Mouse (Mus musculus): ENCODE results near the gene Olfr624. TPM values are rescaled to one million over a fixed set of nuclear protein-coding genes. Genes with fewer than 3 reads are reported as not detected.
"Not testable (repeated sequence)": the region's sequence is repeated elsewhere in the genome, so short reads cannot be mapped to it uniquely, and the experiment has no call there.

The Olfr624 gene
- total RNA-seq (2014; fragmentation: Nextera tagmentation) (not detected in 2 replicates), total RNA-seq (2017) (not detected in 2 replicates)

DNA sequence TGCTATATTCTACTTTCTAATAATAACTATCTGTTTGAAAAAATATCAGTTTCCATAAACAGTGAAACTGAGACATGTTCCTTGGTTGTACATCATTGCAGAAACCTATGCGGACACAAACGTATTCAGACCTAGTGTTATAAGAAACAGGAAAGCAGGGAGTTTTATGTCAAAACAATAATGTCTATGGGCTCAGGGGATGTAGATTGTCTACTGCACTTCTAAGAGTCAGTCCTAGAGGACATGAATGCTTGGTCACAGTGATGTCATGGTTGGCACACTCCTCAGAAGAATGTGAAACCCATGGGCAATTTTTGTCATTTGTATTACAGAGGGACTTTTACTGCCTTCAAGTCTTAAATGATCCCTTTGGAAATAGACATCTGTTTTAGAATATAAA lies at the start of gene Olfr624:
Olfr624 (minus strand) TSS at position 101 of the 400 bp plus-strand sequence.
- no peak for ATAC-seq (replicated peaks; ENCODE audit: poor library complexity, severe bottlenecking)

DNA sequence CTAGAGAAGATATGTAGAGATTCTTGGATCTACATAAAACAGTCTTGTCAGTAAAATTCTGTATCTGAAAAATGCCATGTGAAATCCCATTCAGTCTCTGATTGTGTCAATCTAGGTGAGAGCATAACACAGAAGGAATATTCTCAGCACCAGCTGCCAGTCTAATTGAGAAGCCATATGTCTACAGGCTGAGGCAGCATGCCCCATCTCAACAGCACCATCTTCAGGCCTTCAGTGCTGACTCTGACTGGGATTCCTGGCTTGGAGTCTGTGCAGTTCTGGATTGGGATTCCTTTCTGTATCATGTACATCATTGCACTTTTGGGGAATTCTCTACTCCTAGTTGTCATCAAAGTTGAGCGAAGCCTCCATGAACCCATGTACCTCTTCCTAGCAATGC lies 45.4 kb upstream of the Olfr624 start:
- not testable (repeated sequence) for ATAC-seq (replicated peaks; ENCODE audit: poor library complexity, severe bottlenecking)

DNA sequence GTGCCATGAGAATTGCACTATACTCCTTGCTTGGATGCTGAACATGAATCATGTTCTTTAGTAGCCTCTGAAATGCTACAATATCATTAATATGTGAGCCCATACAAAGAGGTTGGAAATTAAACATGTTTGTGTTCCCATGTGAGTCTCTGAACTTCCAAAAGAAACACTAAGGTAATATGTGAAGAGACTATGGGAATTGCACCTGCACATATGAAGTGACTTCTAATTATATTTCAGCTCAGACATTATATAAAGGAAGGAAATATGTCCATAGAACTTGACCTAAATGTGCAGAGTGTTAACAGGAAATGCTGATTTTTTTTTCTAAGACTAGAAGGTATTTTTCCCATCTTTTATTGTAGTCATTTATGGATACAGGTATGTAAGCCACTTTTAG lies 43.4 kb upstream of the Olfr624 start, which contains the start of gene Olfr243:
Olfr243 (plus strand) TSS at position 301 of the 400 bp plus-strand sequence.
- ATAC-seq (replicated peaks; ENCODE audit: poor library complexity, severe bottlenecking): no peak

DNA sequence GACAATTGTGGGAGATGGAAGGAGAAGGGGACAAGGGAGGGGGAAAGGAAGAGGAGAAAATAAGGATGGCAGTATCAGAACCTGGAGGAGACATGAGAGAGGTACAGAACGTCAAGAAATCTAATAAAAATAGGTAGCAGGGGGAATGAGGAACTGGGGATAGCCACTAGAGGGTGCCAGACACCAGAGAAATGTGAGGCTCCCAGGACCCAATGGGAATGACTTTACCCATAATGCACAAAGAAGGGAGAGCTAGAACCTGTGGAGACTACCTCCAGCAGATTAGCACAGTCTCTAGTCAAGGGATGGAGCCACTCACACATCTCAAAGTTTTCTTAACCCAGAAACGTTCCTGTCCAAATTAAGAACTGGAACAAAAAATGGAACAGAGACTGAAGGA lies 41.0 kb upstream of the Olfr624 start:
- peak; percentile 68; the same call in 1 of the 2 replicates for ATAC-seq (replicated peaks; ENCODE audit: poor library complexity, severe bottlenecking)

DNA sequence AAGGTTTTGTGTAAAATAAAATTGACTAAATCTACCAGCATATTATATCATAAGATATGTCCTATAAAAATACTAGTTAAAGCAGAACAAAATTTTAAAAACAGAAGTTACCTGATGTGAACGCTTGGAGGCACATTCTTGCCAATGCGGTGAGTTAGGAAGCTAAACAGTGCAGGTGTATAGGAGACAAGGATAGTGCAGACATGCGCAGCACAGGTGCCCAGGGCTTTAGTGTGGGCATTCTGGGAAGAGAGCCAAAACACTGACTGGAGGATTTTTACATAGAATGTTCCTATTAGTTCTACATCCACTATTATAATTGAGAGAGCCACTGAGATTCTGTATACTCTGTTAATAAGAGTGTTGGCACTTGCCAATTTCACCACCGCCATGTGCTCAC lies 28.5 kb upstream of the Olfr624 start:
- ATAC-seq (replicated peaks; ENCODE audit: poor library complexity, severe bottlenecking): no peak

DNA sequence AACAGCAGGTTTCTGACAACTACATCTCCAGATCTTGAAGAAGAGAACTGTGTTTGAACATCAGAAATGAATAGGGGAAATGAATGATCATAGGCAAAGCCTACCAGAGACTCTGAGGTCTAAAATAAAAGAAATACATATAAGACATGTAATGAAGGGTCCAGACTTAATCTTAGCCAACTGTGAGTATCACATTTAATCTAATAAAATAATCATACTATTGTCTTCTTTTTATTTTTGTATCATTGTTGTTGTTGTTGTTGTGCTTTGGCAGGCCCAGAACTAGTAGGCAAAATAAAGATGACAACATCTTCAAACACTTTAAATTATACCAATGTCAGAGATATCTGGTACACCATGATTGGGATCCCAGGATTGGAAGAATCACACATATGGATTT lies 11.4 kb upstream of the Olfr624 start, which contains the start of gene Olfr625-ps1:
Olfr625-ps1 (plus strand) TSS at position 301 of the 400 bp plus-strand sequence.
- no peak for ATAC-seq (replicated peaks; ENCODE audit: poor library complexity, severe bottlenecking)

DNA sequence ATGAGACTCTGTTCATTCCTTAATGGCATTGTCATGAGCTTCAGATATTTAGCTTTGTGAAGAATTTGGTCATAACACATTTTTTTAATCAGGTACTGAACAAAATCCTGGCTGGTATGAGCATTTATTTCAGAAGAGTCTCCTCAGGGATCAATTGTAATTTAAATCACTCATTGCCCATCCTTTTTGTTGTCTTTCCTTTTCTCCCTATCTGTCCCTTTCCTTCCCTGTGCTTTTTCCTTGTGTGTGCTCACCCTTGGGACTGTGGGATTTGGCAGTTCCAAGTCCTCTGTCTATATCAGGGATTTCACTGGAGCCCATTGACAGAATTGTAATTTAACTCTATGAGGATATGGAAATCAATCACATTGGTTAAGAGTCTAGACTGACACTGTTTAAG lies 7.4 kb downstream of the Olfr624 start, which contains the start of gene Olfr623:
Olfr623 (minus strand) TSS at position 101 of the 400 bp plus-strand sequence.
- no peak for ATAC-seq (replicated peaks; ENCODE audit: poor library complexity, severe bottlenecking)

DNA sequence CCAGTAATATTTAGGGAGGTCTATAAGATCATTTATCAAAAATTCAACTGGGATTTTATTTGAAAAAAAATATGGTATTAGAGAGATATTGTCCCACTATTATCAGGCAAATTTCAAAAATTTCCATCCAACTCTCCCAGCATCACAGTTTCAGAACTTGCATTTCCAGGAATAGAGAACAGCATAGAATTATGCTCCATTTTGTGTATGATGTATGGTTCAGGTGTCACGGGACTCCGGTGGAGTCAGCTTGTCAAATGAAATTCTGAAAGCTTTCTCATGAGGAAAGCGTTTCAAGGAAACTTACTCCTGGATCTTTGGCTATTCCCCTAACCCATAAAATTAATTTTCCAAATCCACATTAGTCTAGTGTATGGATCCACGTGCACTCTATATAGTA lies 26.9 kb downstream of the Olfr624 start:
- ATAC-seq (replicated peaks; ENCODE audit: poor library complexity, severe bottlenecking): no peak

DNA sequence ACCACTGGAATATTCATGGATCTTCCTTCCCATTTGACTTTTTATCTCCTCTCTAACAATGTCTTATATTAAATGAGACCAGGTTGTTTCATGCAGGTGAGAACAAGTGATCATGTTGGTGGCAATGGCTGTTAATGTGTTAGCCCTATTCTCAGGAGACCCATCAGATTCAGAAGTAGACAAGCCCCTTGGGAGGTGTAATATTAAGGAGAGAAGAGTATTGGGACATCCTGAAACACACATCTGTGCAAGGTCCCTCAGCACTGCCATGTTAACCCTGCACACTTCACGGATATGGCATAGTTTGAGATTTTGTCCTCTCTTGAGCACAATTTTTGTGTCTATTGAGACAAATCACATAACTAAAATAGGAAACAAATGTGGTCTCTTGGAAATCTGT lies 28.4 kb downstream of the Olfr624 start, which contains the start of gene Olfr622:
Olfr622 (minus strand) TSS at position 101 of the 400 bp plus-strand sequence.
- ATAC-seq (replicated peaks; ENCODE audit: poor library complexity, severe bottlenecking): no peak

DNA sequence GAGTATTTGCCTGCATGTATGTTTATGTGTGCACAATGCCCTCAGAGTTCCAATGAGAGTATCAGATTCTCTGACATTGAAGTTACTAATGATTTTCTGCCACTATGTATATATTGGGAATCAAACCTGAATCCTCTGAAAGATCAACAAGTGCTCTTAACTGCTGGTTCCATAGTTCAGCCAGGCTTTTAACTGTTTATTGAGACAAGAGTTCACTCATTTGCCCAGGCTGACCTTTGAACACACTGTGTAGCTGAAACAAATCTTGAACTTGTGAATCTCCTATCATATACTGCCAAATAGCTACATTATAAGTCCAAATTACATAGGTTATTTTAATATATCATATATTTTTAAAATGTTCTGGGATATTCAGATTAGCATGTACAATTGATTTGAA lies 34.2 kb downstream of the Olfr624 start:
- no peak for ATAC-seq (replicated peaks; ENCODE audit: poor library complexity, severe bottlenecking)

Other genes with a start within 250 kb of the Olfr624 start
Only the 30 nearest of the 33 such genes appear.
- gene Olfr606, start 222.1 kb downstream of the Olfr624 start, total RNA-seq (2014; fragmentation: Nextera tagmentation): not detected in 2 replicates
- gene Olfr606, start 222.1 kb downstream of the Olfr624 start, total RNA-seq (2017): not detected in 2 replicates
- not detected in 2 replicates for gene Olfr607, start 207.0 kb downstream of the Olfr624 start, total RNA-seq (2014; fragmentation: Nextera tagmentation)
- gene Olfr607, start 207.0 kb downstream of the Olfr624 start, total RNA-seq (2017): not detected in 2 replicates
- gene Olfr608, start 201.3 kb downstream of the Olfr624 start, total RNA-seq (2014; fragmentation: Nextera tagmentation): not detected in 2 replicates
- not detected in 2 replicates for gene Olfr608, start 201.3 kb downstream of the Olfr624 start, total RNA-seq (2017)
- not detected in 2 replicates for gene Olfr609, start 173.1 kb downstream of the Olfr624 start, total RNA-seq (2014; fragmentation: Nextera tagmentation)
- not detected in 2 replicates for gene Olfr609, start 173.1 kb downstream of the Olfr624 start, total RNA-seq (2017)
- gene Olfr610, start 159.1 kb downstream of the Olfr624 start, total RNA-seq (2014; fragmentation: Nextera tagmentation): not detected in 2 replicates
- not detected in 2 replicates for gene Olfr610, start 159.1 kb downstream of the Olfr624 start, total RNA-seq (2017)
- not detected in 2 replicates for gene Olfr611, start 150.3 kb downstream of the Olfr624 start, total RNA-seq (2014; fragmentation: Nextera tagmentation)
- gene Olfr611, start 150.3 kb downstream of the Olfr624 start, total RNA-seq (2017): not detected in 2 replicates
- gene Olfr612, start 128.5 kb downstream of the Olfr624 start, total RNA-seq (2014; fragmentation: Nextera tagmentation): not detected in 2 replicates
- not detected in 2 replicates for gene Olfr612, start 128.5 kb downstream of the Olfr624 start, total RNA-seq (2017)
- gene Olfr613, start 123.1 kb downstream of the Olfr624 start, total RNA-seq (2014; fragmentation: Nextera tagmentation): not detected in 2 replicates
- gene Olfr613, start 123.1 kb downstream of the Olfr624 start, total RNA-seq (2017): not detected in 2 replicates
- gene Olfr615, start 115.1 kb downstream of the Olfr624 start, total RNA-seq (2014; fragmentation: Nextera tagmentation): not detected in 2 replicates
- gene Olfr615, start 115.1 kb downstream of the Olfr624 start, total RNA-seq (2017): not detected in 2 replicates
- gene Olfr616, start 102.0 kb downstream of the Olfr624 start, total RNA-seq (2014; fragmentation: Nextera tagmentation): not detected in 2 replicates
- not detected in 2 replicates for gene Olfr616, start 102.0 kb downstream of the Olfr624 start, total RNA-seq (2017)
- gene Olfr617, start 98.1 kb downstream of the Olfr624 start, total RNA-seq (2014; fragmentation: Nextera tagmentation): not detected in 2 replicates
- gene Olfr617, start 98.1 kb downstream of the Olfr624 start, total RNA-seq (2017): not detected in 2 replicates
- not detected in 2 replicates for gene Olfr618, start 81.1 kb downstream of the Olfr624 start, total RNA-seq (2014; fragmentation: Nextera tagmentation)
- gene Olfr618, start 81.1 kb downstream of the Olfr624 start, total RNA-seq (2017): not detected in 2 replicates
- not detected in 2 replicates for gene Olfr619, start 70.6 kb downstream of the Olfr624 start, total RNA-seq (2014; fragmentation: Nextera tagmentation)
- gene Olfr619, start 70.6 kb downstream of the Olfr624 start, total RNA-seq (2017): not detected in 2 replicates
- not detected in 2 replicates for gene Olfr620, start 58.7 kb downstream of the Olfr624 start, total RNA-seq (2014; fragmentation: Nextera tagmentation)
- not detected in 2 replicates for gene Olfr620, start 58.7 kb downstream of the Olfr624 start, total RNA-seq (2017)
- gene Olfr622, start 28.5 kb downstream of the Olfr624 start, total RNA-seq (2014; fragmentation: Nextera tagmentation): not detected in 2 replicates
- not detected in 2 replicates for gene Olfr622, start 28.5 kb downstream of the Olfr624 start, total RNA-seq (2017)
- not detected in 2 replicates for gene Olfr623, start 7.5 kb downstream of the Olfr624 start, total RNA-seq (2014; fragmentation: Nextera tagmentation)
- not detected in 2 replicates for gene Olfr623, start 7.5 kb downstream of the Olfr624 start, total RNA-seq (2017)
- gene Olfr625-ps1, start 11.5 kb upstream of the Olfr624 start, total RNA-seq (2014; fragmentation: Nextera tagmentation): not detected in 2 replicates
- not detected in 2 replicates for gene Olfr625-ps1, start 11.5 kb upstream of the Olfr624 start, total RNA-seq (2017)
- not detected in 2 replicates for gene Olfr243, start 43.5 kb upstream of the Olfr624 start, total RNA-seq (2014; fragmentation: Nextera tagmentation)
- gene Olfr243, start 43.5 kb upstream of the Olfr624 start, total RNA-seq (2017): not detected in 2 replicates
- not detected in 2 replicates for gene Olfr628, start 59.2 kb upstream of the Olfr624 start, total RNA-seq (2014; fragmentation: Nextera tagmentation)
- gene Olfr628, start 59.2 kb upstream of the Olfr624 start, total RNA-seq (2017): not detected in 2 replicates
- gene Olfr629, start 73.8 kb upstream of the Olfr624 start, total RNA-seq (2014; fragmentation: Nextera tagmentation): not detected in 2 replicates
- gene Olfr629, start 73.8 kb upstream of the Olfr624 start, total RNA-seq (2017): not detected in 2 replicates
- gene Olfr630, start 86.1 kb upstream of the Olfr624 start, total RNA-seq (2014; fragmentation: Nextera tagmentation): not detected in 2 replicates
- gene Olfr630, start 86.1 kb upstream of the Olfr624 start, total RNA-seq (2017): not detected in 2 replicates
- gene Olfr69, start 100.4 kb upstream of the Olfr624 start, total RNA-seq (2014; fragmentation: Nextera tagmentation): not detected in 2 replicates
- gene Olfr69, start 100.4 kb upstream of the Olfr624 start, total RNA-seq (2017): not detected in 2 replicates
- gene Olfr68, start 108.5 kb upstream of the Olfr624 start, total RNA-seq (2014; fragmentation: Nextera tagmentation): not detected in 2 replicates
- not detected in 2 replicates for gene Olfr68, start 108.5 kb upstream of the Olfr624 start, total RNA-seq (2017)
- not detected in 2 replicates for gene Olfr67, start 120.6 kb upstream of the Olfr624 start, total RNA-seq (2014; fragmentation: Nextera tagmentation)
- not detected in 2 replicates for gene Olfr67, start 120.6 kb upstream of the Olfr624 start, total RNA-seq (2017)
- not detected in 2 replicates for gene Hbb-bt, start 142.8 kb upstream of the Olfr624 start, total RNA-seq (2014; fragmentation: Nextera tagmentation)
- gene Hbb-bt, start 142.8 kb upstream of the Olfr624 start, total RNA-seq (2017): not detected in 2 replicates
- gene Hbb-bs, start 156.9 kb upstream of the Olfr624 start, total RNA-seq (2014; fragmentation: Nextera tagmentation): not detected in 2 replicates
- gene Hbb-bs, start 156.9 kb upstream of the Olfr624 start, total RNA-seq (2017): 1.6 and 5.2 TPM in 2 replicates
- not detected in 2 replicates for gene Hbb-bh2, start 169.3 kb upstream of the Olfr624 start, total RNA-seq (2014; fragmentation: Nextera tagmentation)
- gene Hbb-bh2, start 169.3 kb upstream of the Olfr624 start, total RNA-seq (2017): not detected in 2 replicates
- gene Hbb-bh1, start 172.0 kb upstream of the Olfr624 start, total RNA-seq (2014; fragmentation: Nextera tagmentation): not detected in 2 replicates
- gene Hbb-bh1, start 172.0 kb upstream of the Olfr624 start, total RNA-seq (2017): not detected in 2 replicates
- not detected in 2 replicates for gene Hbb-y, start 182.0 kb upstream of the Olfr624 start, total RNA-seq (2014; fragmentation: Nextera tagmentation)
- gene Hbb-y, start 182.0 kb upstream of the Olfr624 start, total RNA-seq (2017): not detected in 2 replicates
- gene Olfr66, start 215.1 kb upstream of the Olfr624 start, total RNA-seq (2014; fragmentation: Nextera tagmentation): not detected in 2 replicates
- gene Olfr66, start 215.1 kb upstream of the Olfr624 start, total RNA-seq (2017): not detected in 2 replicates